Mouse (Mus musculus) embryonic facial prominence, embryonic 14.5 days (tissue): Measurements from ENCODE around the gene Mylk3. TPM values are rescaled to one million over a fixed set of nuclear protein-coding genes. Genes with fewer than 3 reads are reported as not detected.

ENCODE experiments used
- ATAC-seq: fragments of 200-750 bp; cut with Nextera tagmentation; 2 replicates; pipeline ENCODE4 v1.8.0; 2017; ENCODE audit warnings: low read depth, moderate number of reproducible peaks, moderate TSS enrichment
- DNase-seq: peaks from one replicate; pipeline ENCODE4 v3.0.0-alpha.2; 2015; ENCODE audit warnings: low spot score
- H3K27ac ChIP-seq: fragments of 300-500 bp; sonication (generic); replicated peaks from 2 replicates; pipeline ENCODE4 v1.5.1; 2014; ENCODE audit warnings: low read depth, mild to moderate bottlenecking, low read length, moderate library complexity
- H3K27me3 ChIP-seq: fragments of 300-500 bp; sonication (generic); replicated peaks from 2 replicates; pipeline ENCODE4 v1.6.1; 2014; ENCODE audit warnings: low read length; ENCODE audit not compliant: control insufficient read depth, insufficient read depth
- H3K36me3 ChIP-seq: fragments of 300-500 bp; sonication (generic); 2 replicates; pipeline ENCODE4 v1.6.1; 2014; ENCODE audit warnings: low read length, mixed read lengths; ENCODE audit not compliant: control insufficient read depth, insufficient read depth
- H3K4me1 ChIP-seq: fragments of 300-500 bp; sonication (generic); 2 replicates; pipeline ENCODE4 v1.6.1; 2014; ENCODE audit warnings: antibody characterized with exemption, low read length; ENCODE audit not compliant: control insufficient read depth, insufficient read depth
- H3K4me2 ChIP-seq: fragments of 300-500 bp; sonication (generic); 2 replicates; pipeline ENCODE4 v1.6.1; 2014; ENCODE audit warnings: low read depth, mild to moderate bottlenecking, low read length, moderate library complexity, mixed read lengths
- H3K4me3 ChIP-seq: fragments of 300-500 bp; sonication (generic); 2 replicates; pipeline ENCODE4 v1.5.1; 2014; ENCODE audit warnings: low read depth, mild to moderate bottlenecking, low read length
- H3K9ac ChIP-seq: fragments of 300-500 bp; sonication (generic); 2 replicates; pipeline ENCODE4 v1.6.1; 2014; ENCODE audit warnings: low read depth, mild to moderate bottlenecking, low read length, moderate library complexity, mixed read lengths
- H3K9me3 ChIP-seq: fragments of 300-500 bp; sonication (generic); 2 replicates; pipeline ENCODE4 v1.6.1; 2016; ENCODE audit warnings: low read length; ENCODE audit not compliant: control insufficient read depth
- WGBS: fragments of 180-500 bp; shearing (Covaris S2); extraction: QIAGEN DNeasy Blood & Tissue Kit; methylation state at CpG from one replicate; pipeline ENCODE4 v1.1.7; 2014; 5-methylcytosine and 5-hydroxymethylcytosine counted together
- polyA plus RNA-seq: library from polyadenylated mRNA; unstranded; fragments of >200 nt; fragmentation: Nextera tagmentation; extraction: Ambion mirVana; gene quantifications from 2 replicates; pipeline ENCODE4 v1.2.1, GENCODE M21; 2014

Gene Mylk3
- polyA plus RNA-seq, 1 experiment from 2014 or later, result 2.8 TPM

- Histone ChIP-seq H3K9ac (no peak overlapping the region), H3K9me3 (no peaks in the 10 kb centered on the region), H3K36me3 (no peaks in the 10 kb centered on the region), H3K4me2 (no peak overlapping the region), H3K4me1 (peaks cover 42% of the 10 kb centered on the region), H3K4me3 (no peak overlapping the region), H3K27me3 (no peaks in the 10 kb centered on the region), H3K27ac (no peak overlapping the region)
- WGBS, result 43% methylated on average over 3 of the region's 3 CpGs
- no peak for DNase-seq
- no peak for ATAC-seq
These were observed 9.6 kb downstream of the Mylk3 start for GRCm38 (mm10) chr8:85376516-85376915.

GRCm38 (mm10) chr8:85374286-85374685 lies 11.9 kb downstream of the Mylk3 start:
- H3K36me3 ChIP-seq, result no peaks in the 10 kb centered on the region
- H3K27me3 ChIP-seq, result no peaks in the 10 kb centered on the region
- H3K4me3 ChIP-seq, result no peak overlapping the region
- 15% methylated on average over 4 of the region's 4 CpGs for WGBS
- H3K9ac ChIP-seq, result no peak overlapping the region
- H3K27ac ChIP-seq, result peak overlapping the region; percentile 28; the same call in 1 of the 2 replicates
- DNase-seq, result peak; percentile 51
- H3K4me1 ChIP-seq, result peaks cover 25% of the 10 kb centered on the region; the same call in 1 of the 2 replicates
- ATAC-seq, result 0 out of 2 replicates have a peak, but pooled peaks have one; percentile 30
- 0 out of 2 replicates have a peak overlapping the region, but pooled peaks have one; percentile 19 for H3K4me2 ChIP-seq
- no peaks in the 10 kb centered on the region for H3K9me3 ChIP-seq

DNA sequence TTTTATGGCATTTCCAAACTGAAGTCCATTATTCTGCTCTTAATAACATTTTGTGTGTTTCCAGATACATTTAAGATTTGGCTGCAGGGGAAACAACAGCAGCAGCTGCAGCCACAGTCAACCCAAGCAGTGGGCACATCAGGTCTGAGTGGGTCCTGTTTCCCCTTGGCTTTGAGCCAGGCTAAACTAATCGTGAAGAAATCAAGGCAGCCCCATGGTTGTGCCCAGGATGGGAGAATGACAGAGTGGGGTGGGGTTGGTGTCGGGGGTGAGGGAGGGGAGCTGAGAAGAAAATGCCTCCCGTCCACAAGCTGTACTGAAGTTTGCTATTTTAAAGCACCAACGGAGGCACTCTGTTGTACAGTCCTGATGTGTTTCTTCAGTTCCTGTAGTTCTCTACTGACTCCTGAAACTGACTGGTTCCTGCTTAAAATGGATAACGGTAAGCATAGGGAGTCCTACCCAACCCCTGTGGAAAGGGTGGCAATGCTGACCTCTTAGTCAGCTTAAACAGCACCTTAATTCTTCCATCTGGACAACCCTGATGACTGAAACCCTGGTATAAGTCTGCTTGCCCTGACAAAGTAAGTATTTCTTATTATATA lies 12.6 kb downstream of the Mylk3 start:
- 34% methylated on average over 5 of the region's 5 CpGs for WGBS
- peak overlapping the region; percentile 28; the same call in 1 of the 2 replicates for H3K27ac ChIP-seq

GRCm38 (mm10) chr8:85372465-85372839 lies 13.7 kb downstream of the Mylk3 start:
- Histone ChIP-seq H3K4me1 (peaks cover 16% of the 10 kb centered on the region; the same call in 1 of the 2 replicates), H3K4me2 (no peak overlapping the region), H3K9ac (no peak overlapping the region), H3K9me3 (no peaks in the 10 kb centered on the region), H3K4me3 (no peak overlapping the region), H3K36me3 (no peaks in the 10 kb centered on the region), H3K27ac (no peak overlapping the region), H3K27me3 (no peaks in the 10 kb centered on the region)
- ATAC-seq (no peak), DNase-seq (no peak)
- 91% methylated on average over 1 of the region's 1 CpGs for WGBS

More for the DNA sequence above, 12.6 kb downstream of the Mylk3 start:
- Histone ChIP-seq H3K4me1 (peaks cover 19% of the 10 kb centered on the region; the same call in 1 of the 2 replicates), H3K4me3 (no peak overlapping the region), H3K36me3 (no peaks in the 10 kb centered on the region), H3K9me3 (no peaks in the 10 kb centered on the region), H3K9ac (no peak overlapping the region), H3K4me2 (peak overlapping the region; percentile 19), H3K27me3 (no peaks in the 10 kb centered on the region)
- DNase-seq, result peak; percentile 41
- 0 out of 2 replicates have a peak, but pooled peaks have one; percentile 50 for ATAC-seq

- H3K36me3 ChIP-seq, result no peaks in the 10 kb centered on the region
- ATAC-seq, result no peak
- no peak overlapping the region for H3K27ac ChIP-seq
These were observed 14.2 kb downstream of the Mylk3 start for GRCm38 (mm10) chr8:85371736-85372464.

DNA sequence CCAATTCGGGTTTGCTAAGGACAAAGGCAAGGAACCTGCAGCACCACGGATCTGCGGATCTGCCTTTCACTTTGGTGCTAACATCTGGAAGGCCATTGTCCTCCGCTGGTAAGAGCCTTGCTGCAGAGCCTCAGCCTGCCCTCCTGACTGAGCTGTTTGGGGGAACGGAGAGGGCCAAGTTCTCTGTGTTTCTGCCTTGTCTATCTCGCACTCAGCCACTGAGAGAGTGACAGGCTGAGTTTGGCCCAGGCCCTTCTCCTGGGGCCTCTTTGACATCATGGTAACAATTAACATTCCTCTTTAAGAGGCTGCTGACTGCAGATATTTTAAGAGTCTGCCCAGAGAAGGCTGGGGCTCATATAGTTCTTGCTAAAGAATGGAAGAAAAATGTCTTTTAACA lies 21.0 kb downstream of the Mylk3 start:
- Histone ChIP-seq H3K4me2 (peak overlapping the region; percentile 16), H3K4me3 (no peak overlapping the region), H3K27me3 (no peaks in the 10 kb centered on the region), H3K9me3 (no peaks in the 10 kb centered on the region), H3K9ac (no peak overlapping the region), H3K36me3 (no peaks in the 10 kb centered on the region), H3K27ac (peak overlapping the region; percentile 78), H3K4me1 (peaks cover 11% of the 10 kb centered on the region)
- WGBS, result 34% methylated on average over 6 of the region's 6 CpGs
- DNase-seq (peak; percentile 78), ATAC-seq (peak; percentile 50; the same call in 1 of the 2 replicates)

More at GRCm38 (mm10) chr8:85371736-85372464, 14.2 kb downstream of the Mylk3 start:
- DNase-seq, result no peak
- Histone ChIP-seq H3K4me2 (no peak overlapping the region), H3K9me3 (no peaks in the 10 kb centered on the region), H3K4me3 (no peak overlapping the region), H3K9ac (no peak overlapping the region), H3K4me1 (peaks cover 16% of the 10 kb centered on the region; the same call in 1 of the 2 replicates), H3K27me3 (no peaks in the 10 kb centered on the region)
- 72% methylated on average over 5 of the region's 5 CpGs for WGBS

GRCm38 (mm10) chr8:85364628-85365027 lies 21.5 kb downstream of the Mylk3 start:
- Histone ChIP-seq H3K4me3 (no peak overlapping the region), H3K27ac (peak overlapping the region; percentile 78), H3K4me2 (peak overlapping the region; percentile 16; the same call in 1 of the 2 replicates), H3K4me1 (peaks cover 11% of the 10 kb centered on the region), H3K36me3 (no peaks in the 10 kb centered on the region), H3K9me3 (no peaks in the 10 kb centered on the region), H3K9ac (no peak overlapping the region), H3K27me3 (no peaks in the 10 kb centered on the region)
- DNase-seq, result no peak
- no peak for ATAC-seq
- 71% methylated on average over 11 of the region's 11 CpGs for WGBS

DNA sequence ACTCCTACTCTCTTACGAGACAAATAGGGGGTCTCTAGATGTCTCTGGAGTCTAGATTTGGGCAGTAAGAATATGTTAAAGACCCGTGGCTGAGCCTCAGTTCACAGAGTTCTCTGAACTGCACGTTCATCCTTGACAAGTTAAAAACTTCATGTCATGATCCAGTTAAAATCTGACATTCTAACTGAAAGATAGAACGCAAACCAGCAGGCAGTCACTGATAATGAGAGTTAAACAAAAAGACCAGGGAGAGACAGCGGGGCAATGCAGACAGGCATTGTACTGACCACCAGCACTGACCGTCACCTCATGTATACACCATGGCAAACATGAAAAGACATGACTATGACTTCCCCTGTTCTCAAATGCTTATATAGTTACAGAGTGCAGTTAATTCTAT lies 22.7 kb downstream of the Mylk3 start:
- no peak for DNase-seq
- H3K4me1 ChIP-seq, result peaks cover 11% of the 10 kb centered on the region

More for the DNA sequence above, 22.7 kb downstream of the Mylk3 start:
- Histone ChIP-seq H3K4me3 (no peak overlapping the region), H3K27ac (no peak overlapping the region), H3K4me2 (no peak overlapping the region), H3K9me3 (no peaks in the 10 kb centered on the region), H3K27me3 (no peaks in the 10 kb centered on the region), H3K36me3 (no peaks in the 10 kb centered on the region), H3K9ac (no peak overlapping the region)
- 78% methylated on average over 6 of the region's 6 CpGs for WGBS
- no peak for ATAC-seq
